Mouse (Mus musculus) mouse trophoblast stem cell (cell line): ENCODE measurements around the gene S1pr5.
"Not testable (repeated sequence)": the region's sequence is repeated elsewhere in the genome, so short reads cannot be mapped to it uniquely, and the experiment has no call there.

Experiments used
- in situ Hi-C, 2 experiments: fragments of 300-500 bp; cut with MseI, MboI; formaldehyde crosslinking; loops; 2 replicates in 1 of 2; 3 replicates in 1 of 2; pipeline ENCODE4 v1.15.1; 2025

Gene S1pr5

GRCm38 (mm10) chr9:21266889-21267288 is 18.6 kb upstream of the S1pr5 start:
- in situ Hi-C loops = no loop called here

GRCm38 (mm10) chr9:21265611-21266010 is 17.4 kb upstream of the S1pr5 start:
- in situ Hi-C loops = no loop called here

- in situ Hi-C loops = no loop called here
Measured at GRCm38 (mm10) chr9:21265000-21265561, 16.8 kb upstream of the S1pr5 start, which contains the start of gene Atg4d. Atg4d (plus strand) TSS chr9:21265293.

- in situ Hi-C loops = no loop called here
Measured at GRCm38 (mm10) chr9:21264272-21264999, 16.2 kb upstream of the S1pr5 start.

- in situ Hi-C loops = no loop called here
Measured at GRCm38 (mm10) chr9:21261831-21262230, 13.6 kb upstream of the S1pr5 start.

- in situ Hi-C loops = no loop called here
Measured at GRCm38 (mm10) chr9:21260491-21261040, 12.3 kb upstream of the S1pr5 start.

GRCm38 (mm10) chr9:21256349-21256748 is 8.1 kb upstream of the S1pr5 start:
- in situ Hi-C loops = not testable (repeated sequence)

GRCm38 (mm10) chr9:21254690-21255089 is 6.4 kb upstream of the S1pr5 start:
- in situ Hi-C loops = no loop called here

GRCm38 (mm10) chr9:21251116-21251735 is 3.0 kb upstream of the S1pr5 start:
- in situ Hi-C loops = no loop called here

GRCm38 (mm10) chr9:21250509-21250908 is 2.3 kb upstream of the S1pr5 start:
- in situ Hi-C loops = no loop called here

- in situ Hi-C loops = no loop called here
Measured at GRCm38 (mm10) chr9:21249629-21250508, 1.6 kb upstream of the S1pr5 start.

- in situ Hi-C loops = no loop called here
Measured at GRCm38 (mm10) chr9:21246342-21246741, 1.9 kb downstream of the S1pr5 start.

- in situ Hi-C loops = no loop called here
Measured at GRCm38 (mm10) chr9:21245113-21245487, 3.1 kb downstream of the S1pr5 start.

- in situ Hi-C loops = no loop called here
Measured at GRCm38 (mm10) chr9:21244428-21245112, 3.7 kb downstream of the S1pr5 start.

- in situ Hi-C loops = no loop called here
Measured at GRCm38 (mm10) chr9:21243826-21244427, 4.3 kb downstream of the S1pr5 start.

GRCm38 (mm10) chr9:21241343-21241742 is 6.9 kb downstream of the S1pr5 start:
- in situ Hi-C loops = no loop called here

- in situ Hi-C loops = no loop called here
Measured at GRCm38 (mm10) chr9:21239465-21239848, 8.8 kb downstream of the S1pr5 start.

GRCm38 (mm10) chr9:21238733-21239464 is 9.3 kb downstream of the S1pr5 start, which contains the start of gene Keap1:
Keap1 (minus strand) TSS chr9:21239361.
- in situ Hi-C loops = no loop called here

- in situ Hi-C loops = no loop called here
Measured at GRCm38 (mm10) chr9:21238004-21238732, 10.1 kb downstream of the S1pr5 start.
